Mouse (Mus musculus): ENCODE results near the gene Jup. TPM values are rescaled to one million over a fixed set of nuclear protein-coding genes. Genes with fewer than 3 reads are reported as not detected.

The Jup gene
- polyA plus RNA-seq, 1 experiment from 2014 or later = 68.8 TPM

DNA sequence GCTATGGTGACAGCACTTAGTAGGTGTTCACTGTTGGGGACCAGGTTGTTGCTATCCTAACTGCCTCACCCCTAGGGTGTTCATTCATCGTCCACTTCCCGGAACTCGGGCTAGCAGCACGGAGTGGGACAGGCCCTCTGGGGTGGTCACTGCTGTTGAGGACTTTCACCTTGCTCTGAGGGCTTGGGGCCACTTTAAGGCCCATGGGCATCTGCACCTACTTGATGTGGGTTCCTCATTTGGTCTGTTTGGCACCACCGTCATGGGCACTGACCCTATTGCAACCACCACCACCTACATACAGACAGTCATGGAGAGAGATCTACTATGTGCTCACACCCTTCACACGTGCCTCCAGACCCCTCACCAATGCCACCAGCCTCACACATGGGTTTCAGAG is 10.5 kb downstream of the Jup start:
- no peak overlapping the region for H3K27ac ChIP-seq (ENCODE audit: low read depth, low read length)
- 83% methylated on average over 6 of the region's 6 CpGs for WGBS
- no peaks in the 10 kb centered on the region for H3K27me3 ChIP-seq (replicated peaks; ENCODE audit: control insufficient read depth, insufficient read depth, low read length)
- H3K4me1 ChIP-seq (ENCODE audit: control insufficient read depth, insufficient read depth, low read depth, low read length) = peaks cover 16% of the 10 kb centered on the region
- no peak overlapping the region for H3K4me3 ChIP-seq (ENCODE audit: low read length)
- no peak overlapping the region for H3K9ac ChIP-seq (ENCODE audit: low read depth, low read length)
- no peak for ATAC-seq
- no peaks in the 10 kb centered on the region for H3K9me3 ChIP-seq (ENCODE audit: control insufficient read depth, low read length)
- no peak overlapping the region for H3K4me2 ChIP-seq (ENCODE audit: low read length)
- peaks cover 27% of the 10 kb centered on the region for H3K36me3 ChIP-seq (ENCODE audit: control insufficient read depth, insufficient read depth, low read length)

DNA sequence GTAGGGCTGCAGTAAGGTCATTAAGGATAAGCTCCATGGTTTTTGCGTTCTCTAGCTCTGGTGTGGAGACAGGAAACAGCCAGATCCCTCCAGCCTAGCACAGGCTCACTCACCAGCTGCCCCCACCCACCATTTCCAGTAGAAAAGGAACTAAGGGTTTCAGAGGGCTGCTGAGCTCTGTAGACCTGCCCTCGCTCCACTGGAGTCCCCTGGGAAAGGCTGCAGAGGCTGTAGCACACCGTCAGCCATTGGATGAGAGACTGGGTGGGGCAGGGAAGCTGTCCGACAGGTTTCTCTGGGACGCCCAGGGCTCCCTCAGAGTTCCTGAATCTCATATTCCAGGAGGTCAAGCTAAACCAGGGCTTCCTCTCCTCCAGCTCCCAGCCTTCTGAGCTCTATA is 11.0 kb downstream of the Jup start:
- Histone ChIP-seq H3K36me3 (ENCODE audit: control insufficient read depth, insufficient read depth, low read length) (peaks cover 31% of the 10 kb centered on the region), H3K4me1 (ENCODE audit: control insufficient read depth, insufficient read depth, low read depth, low read length) (peaks cover 16% of the 10 kb centered on the region), H3K4me3 (ENCODE audit: low read length) (no peak overlapping the region), H3K9me3 (ENCODE audit: control insufficient read depth, low read length) (no peaks in the 10 kb centered on the region), H3K9ac (ENCODE audit: low read depth, low read length) (no peak overlapping the region), H3K27ac (ENCODE audit: low read depth, low read length) (no peak overlapping the region), H3K4me2 (ENCODE audit: low read length) (no peak overlapping the region), H3K27me3 (replicated peaks; ENCODE audit: control insufficient read depth, insufficient read depth, low read length) (no peaks in the 10 kb centered on the region)
- WGBS = 52% methylated on average over 5 of the region's 5 CpGs
- ATAC-seq = no peak

DNA sequence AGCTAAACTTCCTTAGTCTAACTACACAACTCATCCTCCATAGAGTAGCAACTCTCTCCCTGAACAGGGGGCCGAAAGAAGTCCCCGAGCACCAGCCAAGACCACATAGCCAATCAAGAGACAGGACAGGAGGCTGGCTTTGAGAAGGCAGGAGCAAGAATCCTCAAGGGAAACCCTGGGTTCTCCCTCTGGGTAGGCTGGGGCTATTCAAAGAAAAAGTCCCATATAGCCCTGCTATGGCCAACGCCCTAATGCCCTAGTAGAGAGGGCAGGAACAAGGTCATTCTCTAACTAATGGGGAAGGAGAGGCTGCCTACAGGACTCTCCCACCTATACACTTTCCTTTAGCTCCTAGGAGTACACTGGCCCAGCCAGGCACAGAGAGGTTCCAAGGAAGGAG is 12.5 kb downstream of the Jup start:
- 95% methylated on average over 3 of the region's 3 CpGs for WGBS
- no peaks in the 10 kb centered on the region for H3K9me3 ChIP-seq (ENCODE audit: control insufficient read depth, low read length)
- peaks cover 9% of the 10 kb centered on the region for H3K4me1 ChIP-seq (ENCODE audit: control insufficient read depth, insufficient read depth, low read depth, low read length)
- H3K27ac ChIP-seq (ENCODE audit: low read depth, low read length) = no peak overlapping the region
- H3K27me3 ChIP-seq (replicated peaks; ENCODE audit: control insufficient read depth, insufficient read depth, low read length) = no peaks in the 10 kb centered on the region
- H3K4me2 ChIP-seq (ENCODE audit: low read length) = no peak overlapping the region
- H3K9ac ChIP-seq (ENCODE audit: low read depth, low read length) = no peak overlapping the region
- peaks cover 35% of the 10 kb centered on the region for H3K36me3 ChIP-seq (ENCODE audit: control insufficient read depth, insufficient read depth, low read length)
- ATAC-seq = no peak
- no peak overlapping the region for H3K4me3 ChIP-seq (ENCODE audit: low read length)

DNA sequence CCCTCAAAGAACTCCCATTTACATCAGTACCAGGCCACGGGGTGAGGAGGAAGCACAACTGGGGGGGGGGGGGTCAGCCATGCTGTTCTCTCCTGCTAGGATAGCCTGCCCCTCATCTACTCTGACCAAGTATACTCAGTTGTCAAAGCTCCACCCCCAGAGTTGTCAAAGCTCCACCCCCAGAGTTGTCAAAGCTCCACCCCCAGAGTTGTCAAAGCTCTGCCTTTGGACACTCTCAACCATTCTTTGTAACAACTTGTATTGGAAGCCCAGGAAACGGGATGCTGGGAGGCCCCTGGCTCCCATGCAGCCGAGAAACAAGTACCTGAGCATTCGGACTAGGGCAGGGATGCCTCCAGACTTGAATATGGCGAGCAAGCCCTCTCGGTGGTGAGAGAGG is 14.9 kb downstream of the Jup start:
- H3K27ac ChIP-seq (ENCODE audit: low read depth, low read length) = no peak overlapping the region
- peaks cover under 1% of the 10 kb centered on the region; the same call in 1 of the 2 replicates for H3K4me1 ChIP-seq (ENCODE audit: control insufficient read depth, insufficient read depth, low read depth, low read length)

DNA sequence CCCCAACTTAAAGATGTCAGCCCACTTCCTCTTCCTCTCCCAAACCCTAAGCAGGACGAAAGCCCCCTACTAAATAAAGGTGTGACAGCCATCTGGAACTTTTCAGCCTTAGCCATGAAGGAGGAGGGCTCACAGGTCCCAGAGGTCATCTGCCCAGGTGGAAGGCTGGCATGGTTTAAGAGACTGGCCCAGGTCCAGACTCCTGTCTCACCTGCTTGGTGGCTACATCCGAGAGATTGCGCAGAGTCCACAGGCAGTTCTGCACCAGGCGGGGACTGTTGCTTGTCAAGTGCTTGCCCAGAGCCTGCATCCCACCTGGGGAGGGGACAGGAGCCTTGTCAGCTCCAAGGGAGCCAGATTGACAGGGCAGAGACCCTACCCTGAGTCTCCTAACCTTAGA is 18.3 kb downstream of the Jup start:
- ATAC-seq = no peak
- Histone ChIP-seq H3K36me3 (ENCODE audit: control insufficient read depth, insufficient read depth, low read length) (peaks cover 61% of the 10 kb centered on the region), H3K27ac (ENCODE audit: low read depth, low read length) (no peak overlapping the region), H3K9me3 (ENCODE audit: control insufficient read depth, low read length) (no peaks in the 10 kb centered on the region), H3K4me2 (ENCODE audit: low read length) (no peak overlapping the region), H3K4me3 (ENCODE audit: low read length) (no peak overlapping the region), H3K9ac (ENCODE audit: low read depth, low read length) (no peak overlapping the region), H3K27me3 (replicated peaks; ENCODE audit: control insufficient read depth, insufficient read depth, low read length) (no peaks in the 10 kb centered on the region), H3K4me1 (ENCODE audit: control insufficient read depth, insufficient read depth, low read depth, low read length) (no peaks in the 10 kb centered on the region)
- WGBS = 97% methylated on average over 4 of the region's 4 CpGs

More for the DNA sequence above, 14.9 kb downstream of the Jup start:
- H3K4me2 ChIP-seq (ENCODE audit: low read length) = no peak overlapping the region
- peaks cover 52% of the 10 kb centered on the region for H3K36me3 ChIP-seq (ENCODE audit: control insufficient read depth, insufficient read depth, low read length)
- H3K9ac ChIP-seq (ENCODE audit: low read depth, low read length) = no peak overlapping the region
- no peak for ATAC-seq
- WGBS = 91% methylated on average over 6 of the region's 6 CpGs
- no peak overlapping the region for H3K4me3 ChIP-seq (ENCODE audit: low read length)
- no peaks in the 10 kb centered on the region for H3K27me3 ChIP-seq (replicated peaks; ENCODE audit: control insufficient read depth, insufficient read depth, low read length)
- no peaks in the 10 kb centered on the region for H3K9me3 ChIP-seq (ENCODE audit: control insufficient read depth, low read length)

DNA sequence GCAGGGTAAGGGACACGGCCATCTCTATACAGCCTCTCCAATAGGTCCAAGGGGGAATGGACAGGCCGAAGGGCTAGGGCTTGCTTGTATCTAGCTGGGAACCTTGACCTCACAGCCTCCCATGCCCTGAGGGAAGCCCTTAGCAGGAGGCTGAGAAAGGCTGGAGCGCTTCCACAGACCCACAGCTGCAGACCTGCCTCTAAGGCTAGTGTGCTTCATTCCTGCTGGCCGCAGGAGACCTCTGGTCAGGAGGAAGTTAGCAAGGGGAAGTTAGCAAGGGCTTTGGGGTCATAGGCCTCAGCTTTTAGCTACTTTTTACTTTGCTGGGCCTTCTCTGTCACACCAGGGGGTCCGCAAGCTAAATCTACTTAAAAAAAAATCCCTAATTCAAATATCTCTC is 19.1 kb downstream of the Jup start:
- no peak overlapping the region for H3K27ac ChIP-seq (ENCODE audit: low read depth, low read length)
- no peak for ATAC-seq
- no peaks in the 10 kb centered on the region for H3K4me1 ChIP-seq (ENCODE audit: control insufficient read depth, insufficient read depth, low read depth, low read length)
- no peak overlapping the region for H3K9ac ChIP-seq (ENCODE audit: low read depth, low read length)
- no peaks in the 10 kb centered on the region for H3K9me3 ChIP-seq (ENCODE audit: control insufficient read depth, low read length)
- H3K4me2 ChIP-seq (ENCODE audit: low read length) = no peak overlapping the region
- 92% methylated on average over 5 of the region's 5 CpGs for WGBS
- no peaks in the 10 kb centered on the region for H3K27me3 ChIP-seq (replicated peaks; ENCODE audit: control insufficient read depth, insufficient read depth, low read length)
- H3K36me3 ChIP-seq (ENCODE audit: control insufficient read depth, insufficient read depth, low read length) = peaks cover 61% of the 10 kb centered on the region
- H3K4me3 ChIP-seq (ENCODE audit: low read length) = no peak overlapping the region

DNA sequence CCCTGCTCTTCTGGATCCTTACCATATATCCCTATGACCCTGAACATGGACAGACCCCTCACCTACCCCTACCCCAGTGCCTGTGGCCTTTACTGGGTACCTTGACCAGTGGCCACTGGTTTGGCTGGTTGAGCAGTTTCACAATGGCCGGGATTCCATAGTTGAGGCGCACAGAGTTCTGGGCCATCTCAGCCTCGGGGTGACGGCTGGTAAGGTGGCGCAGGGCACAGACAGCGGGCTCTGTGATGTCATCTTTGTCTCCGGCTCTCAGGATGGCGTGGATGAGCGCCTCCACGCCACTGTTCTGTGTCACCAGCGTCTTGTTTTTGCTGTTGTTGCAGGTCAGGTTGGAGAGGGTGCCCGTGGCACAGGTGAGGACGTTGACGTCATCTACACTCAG is 19.6 kb downstream of the Jup start:
- Histone ChIP-seq H3K9me3 (ENCODE audit: control insufficient read depth, low read length) (no peaks in the 10 kb centered on the region), H3K4me2 (ENCODE audit: low read length) (no peak overlapping the region), H3K9ac (ENCODE audit: low read depth, low read length) (no peak overlapping the region), H3K36me3 (ENCODE audit: control insufficient read depth, insufficient read depth, low read length) (peaks cover 59% of the 10 kb centered on the region), H3K27me3 (replicated peaks; ENCODE audit: control insufficient read depth, insufficient read depth, low read length) (no peaks in the 10 kb centered on the region), H3K4me3 (ENCODE audit: low read length) (no peak overlapping the region), H3K4me1 (ENCODE audit: control insufficient read depth, insufficient read depth, low read depth, low read length) (no peaks in the 10 kb centered on the region), H3K27ac (ENCODE audit: low read depth, low read length) (no peak overlapping the region)
- ATAC-seq = no peak
- WGBS = 93% methylated on average over 14 of the region's 14 CpGs

DNA sequence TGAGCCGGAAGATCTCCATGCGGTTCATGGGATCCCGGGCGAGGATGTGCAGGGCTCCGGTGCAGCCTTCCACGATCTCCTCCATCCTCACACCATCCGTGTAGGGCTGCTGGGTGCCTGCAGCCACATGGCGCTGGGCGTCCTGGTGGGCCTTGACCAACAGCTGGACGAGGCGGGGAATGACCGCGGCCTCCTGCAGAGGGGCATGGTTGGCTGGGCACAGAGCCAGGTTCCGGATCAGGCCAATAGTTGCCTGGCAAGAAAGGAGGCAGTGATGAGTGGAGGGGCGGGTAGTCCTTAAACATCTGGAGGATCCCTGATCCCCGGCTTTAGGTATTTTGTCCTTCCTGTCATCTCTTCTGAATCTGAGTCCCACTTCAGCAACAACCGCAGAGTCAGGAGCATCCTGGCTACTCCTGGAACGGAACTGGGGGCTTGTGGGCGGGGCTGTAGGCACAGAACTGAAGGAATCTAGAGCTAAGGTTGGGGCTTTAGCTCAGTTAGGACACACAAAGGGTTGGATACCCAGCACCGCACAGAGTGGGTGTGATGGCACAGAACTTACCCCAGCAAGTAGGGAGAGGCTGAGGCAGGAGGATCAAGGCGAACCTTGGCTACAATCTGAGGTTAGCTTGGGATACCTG is 20.7 kb downstream of the Jup start:
- Histone ChIP-seq H3K4me2 (ENCODE audit: low read length) (no peak overlapping the region), H3K4me1 (ENCODE audit: control insufficient read depth, insufficient read depth, low read depth, low read length) (no peaks in the 10 kb centered on the region), H3K9me3 (ENCODE audit: control insufficient read depth, low read length) (no peaks in the 10 kb centered on the region), H3K27me3 (replicated peaks; ENCODE audit: control insufficient read depth, insufficient read depth, low read length) (no peaks in the 10 kb centered on the region), H3K4me3 (ENCODE audit: low read length) (no peak overlapping the region), H3K27ac (ENCODE audit: low read depth, low read length) (no peak overlapping the region), H3K9ac (ENCODE audit: low read depth, low read length) (no peak overlapping the region), H3K36me3 (ENCODE audit: control insufficient read depth, insufficient read depth, low read length) (peaks cover 52% of the 10 kb centered on the region)
- ATAC-seq = no peak
- WGBS = 92% methylated on average over 21 of the region's 21 CpGs

DNA sequence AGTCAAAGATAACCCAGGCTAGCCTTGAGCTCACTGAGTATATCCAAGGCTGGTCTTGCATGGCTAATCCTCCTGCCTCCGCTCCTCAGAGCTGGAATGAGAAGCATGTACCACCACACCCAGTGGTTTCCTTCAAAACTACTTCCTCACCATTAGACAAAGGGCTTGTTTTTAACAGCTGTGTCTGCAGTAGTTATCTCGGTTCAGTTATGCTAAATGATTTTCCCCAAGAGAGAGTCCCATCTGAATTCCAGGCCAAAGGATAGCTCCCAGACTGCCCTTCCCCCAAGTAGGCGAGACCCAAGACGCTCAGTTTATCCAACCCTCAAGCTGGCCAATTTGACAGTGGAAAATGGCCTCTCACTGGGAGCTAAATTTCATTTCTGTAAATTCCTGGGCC is 21.6 kb downstream of the Jup start:
- H3K4me3 ChIP-seq (ENCODE audit: low read length) = no peak overlapping the region
- H3K27ac ChIP-seq (ENCODE audit: low read depth, low read length) = no peak overlapping the region
- H3K9ac ChIP-seq (ENCODE audit: low read depth, low read length) = no peak overlapping the region
- ATAC-seq = no peak
- H3K9me3 ChIP-seq (ENCODE audit: control insufficient read depth, low read length) = no peaks in the 10 kb centered on the region
- H3K4me2 ChIP-seq (ENCODE audit: low read length) = no peak overlapping the region
- H3K36me3 ChIP-seq (ENCODE audit: control insufficient read depth, insufficient read depth, low read length) = peaks cover 47% of the 10 kb centered on the region
- H3K27me3 ChIP-seq (replicated peaks; ENCODE audit: control insufficient read depth, insufficient read depth, low read length) = no peaks in the 10 kb centered on the region
- WGBS = 64% methylated on average over 4 of the region's 4 CpGs
- H3K4me1 ChIP-seq (ENCODE audit: control insufficient read depth, insufficient read depth, low read depth, low read length) = no peaks in the 10 kb centered on the region

DNA sequence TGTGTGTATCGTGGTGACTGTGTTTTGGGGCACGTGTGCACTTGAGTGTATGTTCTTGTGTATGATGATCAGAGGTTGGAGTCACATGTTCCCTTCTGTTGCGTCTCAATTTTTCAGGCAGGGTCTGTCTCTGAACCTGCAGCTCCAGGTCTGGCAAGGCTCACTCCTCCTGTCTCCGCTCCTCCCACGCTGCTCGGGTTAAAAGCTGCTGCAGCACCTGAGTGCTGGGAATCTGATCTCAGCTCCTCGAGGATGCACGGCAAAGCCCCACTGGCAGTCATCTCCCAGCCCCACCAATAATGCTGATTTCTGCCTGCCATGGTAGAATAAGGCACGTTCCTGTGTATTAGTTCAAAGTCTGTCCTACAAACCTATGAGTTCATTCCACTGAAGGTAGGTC is 22.4 kb downstream of the Jup start:
- Histone ChIP-seq H3K9me3 (ENCODE audit: control insufficient read depth, low read length) (no peaks in the 10 kb centered on the region), H3K27ac (ENCODE audit: low read depth, low read length) (no peak overlapping the region), H3K36me3 (ENCODE audit: control insufficient read depth, insufficient read depth, low read length) (peaks cover 49% of the 10 kb centered on the region), H3K4me3 (ENCODE audit: low read length) (no peak overlapping the region), H3K9ac (ENCODE audit: low read depth, low read length) (no peak overlapping the region), H3K4me1 (ENCODE audit: control insufficient read depth, insufficient read depth, low read depth, low read length) (no peaks in the 10 kb centered on the region), H3K27me3 (replicated peaks; ENCODE audit: control insufficient read depth, insufficient read depth, low read length) (no peaks in the 10 kb centered on the region), H3K4me2 (ENCODE audit: low read length) (no peak overlapping the region)
- no peak for ATAC-seq
- WGBS = 92% methylated on average over 9 of the region's 9 CpGs

Data from hindbrain, embryonic 16.5 days (tissue).